8 mouse cellular contexts compared by ENCODE assay signal in genomic region chr17:46496623-46497434, GRCm38 (mm10). TPM values are rescaled to one million over a fixed set of nuclear protein-coding genes. Genes with fewer than 3 reads are reported as not detected.
DNase-seq lines count a peak whose midpoint lies in the region; ATAC-seq and TF ChIP-seq lines count a peak whose summit lies in the region.

Gene Dnph1, plus strand, starts transcription at chr17:46496711.

- peak within 1 kb of the TSS; percentile 68 for H3K4me2 ChIP-seq in lung, embryonic 14.5 days

- 0% methylated on average over 44 of the region's 44 CpGs for WGBS in lung, embryonic 14.5 days

- peak; percentile 78 to 89 for ATAC-seq in hematopoietic stem cell, adult 5-6 weeks (replicated peaks in 1 of 2; ENCODE audit: insufficient read depth in 1 of 2, low FRiP score in 2 of 2, low TSS enrichment in 1 of 2, low read depth in 1 of 2, poor library complexity in 2 of 2, severe bottlenecking in 2 of 2)
- peak; percentile 98 for ATAC-seq in lung, embryonic 14.5 days (ENCODE audit: insufficient read depth)

- peak within 1 kb of the TSS; percentile 67 for H3K9ac ChIP-seq in lung, embryonic 14.5 days

- peaks cover 24% of the 10 kb centered on the region for H3K36me3 ChIP-seq in lung, embryonic 14.5 days (ENCODE audit: insufficient read depth)

- no peak within 1 kb of the TSS for H3K27ac ChIP-seq in lung, embryonic 14.5 days (ENCODE audit: low read depth)

- no peaks in the 10 kb centered on the region for H3K9me3 ChIP-seq in lung, embryonic 14.5 days (ENCODE audit: low read depth, low read length)

- 0 out of 2 replicates have a peak, but pooled peaks cover 4% of the 10 kb centered on the region for H3K27me3 ChIP-seq in lung, embryonic 14.5 days (ENCODE audit: insufficient read depth, low read length)

- peak; percentile 73 for DNase-seq in NIH3T3 (ENCODE audit: low read depth)
- DNase-seq in cerebellum, adult 9-10 months: peak; percentile 82
- DNase-seq in forelimb bud, embryonic 11.5 days (ENCODE audit: low read depth, low spot score): peak; percentile 89
- DNase-seq in layer of hippocampus, adult 8-10 months (ENCODE audit: low spot score in 2 of 2): peak; percentile 68 to 86
- peak; percentile 92 for DNase-seq in lung, embryonic 14.5 days
- peak; percentile 80 for DNase-seq in ovary, adult 18-20 months (ENCODE audit: low spot score)
- DNase-seq in thymus, postnatal 0 days (ENCODE audit: low spot score): peak; percentile 71

- H3K4me1 ChIP-seq in lung, embryonic 14.5 days (ENCODE audit: insufficient read depth): no peaks in the 10 kb centered on the region

- peak within 1 kb of the TSS; percentile 54 for H3K4me3 ChIP-seq in lung, embryonic 14.5 days (ENCODE audit: low read depth, low read length)

- TF ChIP-seq CTCF in lung, embryonic 14.5 days (IDR thresholded peaks at IDR 0.05; ENCODE audit: low read depth): no peak

RNA-seq across cellular contexts. Expression of gene Dnph1, which starts in this region (rescaled TPM):
- 11.1 and 21.0 TPM in 2 replicates for total RNA-seq in hematopoietic stem cell, adult 5-6 weeks (2017)
- total RNA-seq in layer of hippocampus, adult 8-10 months (2022): 1 to 10 TPM; 4.1 to 7.5 (median 6.0) TPM
- 50.3 and 60.8 TPM in 2 replicates for polyA plus RNA-seq in lung, embryonic 14.5 days (2014; fragmentation: Nextera tagmentation; extraction: Ambion mirVana)
- 28.3 and 33.7 TPM in 2 replicates for polyA plus RNA-seq in thymus, postnatal 0 days (2015; fragmentation: Nextera tagmentation; extraction: Ambion mirVana)
